Mouse (Mus musculus): ENCODE results near the gene Spaar. TPM values are rescaled to one million over a fixed set of nuclear protein-coding genes. Genes with fewer than 3 reads are reported as not detected.

Spaar gene
- polyA plus RNA-seq, 1 experiment: 0.15 TPM

GRCm38 (mm10) chr4:43713652-43714219 lies 16.1 kb upstream of the Spaar start:
- Histone ChIP-seq H3K4me3 (ENCODE audit: extremely low read depth, insufficient read depth, insufficient read length) (no peak overlapping the region), H3K27ac (ENCODE audit: insufficient read depth, low read length) (no peak overlapping the region), H3K27me3 (ENCODE audit: control insufficient read depth, insufficient read depth, low read length) (no peaks in the 10 kb centered on the region), H3K4me1 (ENCODE audit: control insufficient read depth, insufficient read depth, insufficient read length) (no peaks in the 10 kb centered on the region), H3K36me3 (ENCODE audit: control insufficient read depth, insufficient read depth, low read length) (no peaks in the 10 kb centered on the region)
- WGBS: 54% methylated on average over 7 of the region's 7 CpGs
- DNase-seq (ENCODE audit: low read depth in 1 of 2, low spot score in 2 of 2): no peak
- TF ChIP-seq CTCF (IDR thresholded peaks at IDR 0.05; ENCODE audit: extremely low read depth, insufficient read depth, insufficient read length, insufficient replicate concordance): no peak
- TF ChIP-seq POLR2A (IDR thresholded peaks at IDR 0.05; ENCODE audit: low read depth, low read length): no peak

- no peaks in the 10 kb centered on the region for H3K36me3 ChIP-seq (ENCODE audit: control insufficient read depth, insufficient read depth, low read length)
- H3K27ac ChIP-seq (ENCODE audit: insufficient read depth, low read length): no peak overlapping the region
- DNase-seq (ENCODE audit: low read depth in 1 of 2, low spot score in 2 of 2): no peak
- WGBS: 63% methylated on average over 14 of the region's 16 CpGs
- H3K4me3 ChIP-seq (ENCODE audit: extremely low read depth, insufficient read depth, insufficient read length): no peak overlapping the region
- no peaks in the 10 kb centered on the region for H3K27me3 ChIP-seq (ENCODE audit: control insufficient read depth, insufficient read depth, low read length)
- no peak for TF ChIP-seq CTCF (IDR thresholded peaks at IDR 0.05; ENCODE audit: extremely low read depth, insufficient read depth, insufficient read length, insufficient replicate concordance)
- no peak for TF ChIP-seq POLR2A (IDR thresholded peaks at IDR 0.05; ENCODE audit: low read depth, low read length)
- no peaks in the 10 kb centered on the region for H3K4me1 ChIP-seq (ENCODE audit: control insufficient read depth, insufficient read depth, insufficient read length)
Measured at GRCm38 (mm10) chr4:43720491-43721228, 9.2 kb upstream of the Spaar start.

GRCm38 (mm10) chr4:43722191-43722590 lies 7.6 kb upstream of the Spaar start:
- Histone ChIP-seq H3K4me1 (ENCODE audit: control insufficient read depth, insufficient read depth, insufficient read length) (no peaks in the 10 kb centered on the region), H3K4me3 (ENCODE audit: extremely low read depth, insufficient read depth, insufficient read length) (no peak overlapping the region), H3K27ac (ENCODE audit: insufficient read depth, low read length) (no peak overlapping the region), H3K36me3 (ENCODE audit: control insufficient read depth, insufficient read depth, low read length) (no peaks in the 10 kb centered on the region), H3K27me3 (ENCODE audit: control insufficient read depth, insufficient read depth, low read length) (no peaks in the 10 kb centered on the region)
- WGBS: 87% methylated on average over 4 of the region's 4 CpGs
- TF ChIP-seq POLR2A (IDR thresholded peaks at IDR 0.05; ENCODE audit: low read depth, low read length): no peak
- TF ChIP-seq CTCF (IDR thresholded peaks at IDR 0.05; ENCODE audit: extremely low read depth, insufficient read depth, insufficient read length, insufficient replicate concordance): no peak
- DNase-seq (ENCODE audit: low read depth in 1 of 2, low spot score in 2 of 2): no peak

GRCm38 (mm10) chr4:43724764-43725163 lies 5.1 kb upstream of the Spaar start:
- whole genome bisulfite sequencing: 24% methylated on average over 1 of the region's 1 CpGs
- H3K27ac ChIP-seq (ENCODE audit: insufficient read depth, low read length): no peak overlapping the region
- H3K4me1 ChIP-seq (ENCODE audit: control insufficient read depth, insufficient read depth, insufficient read length): no peaks in the 10 kb centered on the region
- H3K27me3 ChIP-seq (ENCODE audit: control insufficient read depth, insufficient read depth, low read length): no peaks in the 10 kb centered on the region
- no peak for TF ChIP-seq POLR2A (IDR thresholded peaks at IDR 0.05; ENCODE audit: low read depth, low read length)
- TF ChIP-seq CTCF (IDR thresholded peaks at IDR 0.05; ENCODE audit: extremely low read depth, insufficient read depth, insufficient read length, insufficient replicate concordance): no peak
- no peak overlapping the region for H3K4me3 ChIP-seq (ENCODE audit: extremely low read depth, insufficient read depth, insufficient read length)
- no peak for DNase-seq (ENCODE audit: low read depth in 1 of 2, low spot score in 2 of 2)
- H3K36me3 ChIP-seq (ENCODE audit: control insufficient read depth, insufficient read depth, low read length): no peaks in the 10 kb centered on the region

GRCm38 (mm10) chr4:43726228-43726993 lies 3.4 kb upstream of the Spaar start:
- no peak overlapping the region for H3K27ac ChIP-seq (ENCODE audit: insufficient read depth, low read length)
- H3K4me3 ChIP-seq (ENCODE audit: extremely low read depth, insufficient read depth, insufficient read length): no peak overlapping the region
- no peak for TF ChIP-seq CTCF (IDR thresholded peaks at IDR 0.05; ENCODE audit: extremely low read depth, insufficient read depth, insufficient read length, insufficient replicate concordance)
- no peak for TF ChIP-seq POLR2A (IDR thresholded peaks at IDR 0.05; ENCODE audit: low read depth, low read length)
- no peak for DNase-seq (ENCODE audit: low read depth in 1 of 2, low spot score in 2 of 2)
- no peaks in the 10 kb centered on the region for H3K4me1 ChIP-seq (ENCODE audit: control insufficient read depth, insufficient read depth, insufficient read length)
- no peaks in the 10 kb centered on the region for H3K27me3 ChIP-seq (ENCODE audit: control insufficient read depth, insufficient read depth, low read length)
- no peaks in the 10 kb centered on the region for H3K36me3 ChIP-seq (ENCODE audit: control insufficient read depth, insufficient read depth, low read length)
- WGBS: 56% methylated on average over 12 of the region's 12 CpGs

GRCm38 (mm10) chr4:43726995-43727394 lies 2.8 kb upstream of the Spaar start, which contains the start of gene Hrct1:
Gene Hrct1 (plus strand): TSS chr4:43727188.
- WGBS: 68% methylated on average over 3 of the region's 3 CpGs
- DNase-seq (ENCODE audit: low read depth in 1 of 2, low spot score in 2 of 2): no peak
- TF ChIP-seq POLR2A (IDR thresholded peaks at IDR 0.05; ENCODE audit: low read depth, low read length): no peak
- TF ChIP-seq CTCF (IDR thresholded peaks at IDR 0.05; ENCODE audit: extremely low read depth, insufficient read depth, insufficient read length, insufficient replicate concordance): no peak
- H3K4me3 ChIP-seq (ENCODE audit: extremely low read depth, insufficient read depth, insufficient read length): no peak within 1 kb of the TSS
- no peaks in the 10 kb centered on the region for H3K4me1 ChIP-seq (ENCODE audit: control insufficient read depth, insufficient read depth, insufficient read length)
- no peaks in the 10 kb centered on the region for H3K27me3 ChIP-seq (ENCODE audit: control insufficient read depth, insufficient read depth, low read length)
- H3K36me3 ChIP-seq (ENCODE audit: control insufficient read depth, insufficient read depth, low read length): no peaks in the 10 kb centered on the region
- H3K27ac ChIP-seq (ENCODE audit: insufficient read depth, low read length): peak within 1 kb of the TSS; percentile 61
